Mouse (Mus musculus): Measurements from ENCODE around the gene Cpne4.

The Cpne4 gene

GRCm38 (mm10) chr9:104878558-104878957 is 331.5 kb downstream of the Cpne4 start:
- no peak for DNase-seq

DNA sequence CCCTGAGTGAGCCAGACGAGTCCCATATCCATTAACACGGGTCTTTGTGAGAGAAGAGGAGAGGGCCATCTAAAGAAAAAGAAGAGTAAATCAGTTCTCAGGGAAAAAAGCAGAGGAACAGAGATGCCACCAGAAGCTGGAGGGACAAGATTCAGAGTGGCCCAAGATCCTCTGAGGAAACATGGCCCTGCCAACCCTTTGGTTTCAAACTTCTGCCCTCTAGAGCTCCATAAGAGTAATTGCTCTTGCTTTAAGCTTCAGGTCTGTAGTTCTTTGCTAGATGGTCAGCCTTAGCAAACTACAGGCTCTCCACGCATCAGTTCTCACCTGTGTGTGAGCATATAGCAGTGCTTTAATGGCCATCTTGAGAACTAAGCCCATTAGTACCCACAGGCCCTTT is 343.4 kb downstream of the Cpne4 start:
- DNase-seq, result no peak

DNA sequence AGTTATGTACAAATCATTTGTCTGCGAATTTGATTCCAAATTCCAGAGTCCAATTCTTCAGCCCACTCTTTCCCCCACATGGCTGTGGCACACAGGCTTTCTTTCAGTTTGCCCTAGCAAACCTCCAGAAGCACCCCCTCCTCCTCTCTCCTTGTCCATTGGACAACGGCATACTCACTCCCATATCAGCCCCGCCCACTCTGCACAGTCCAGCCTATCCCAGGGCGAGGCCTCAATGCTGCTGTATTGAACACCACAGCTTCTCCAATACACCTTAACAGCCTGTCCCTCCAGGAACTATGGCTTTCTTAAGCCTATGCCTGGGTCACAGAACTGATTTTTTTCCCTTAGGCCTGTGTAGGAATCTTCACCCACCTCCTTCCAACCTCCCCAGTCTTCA is 348.3 kb downstream of the Cpne4 start:
- DNase-seq, result no peak

- DNase-seq, result no peak
Observed at GRCm38 (mm10) chr9:104901118-104901517, 354.0 kb downstream of the Cpne4 start.

- no peak for DNase-seq
Observed at GRCm38 (mm10) chr9:104901827-104902226, 354.7 kb downstream of the Cpne4 start.

GRCm38 (mm10) chr9:104912686-104913085 is 365.6 kb downstream of the Cpne4 start:
- DNase-seq, result no peak

- DNase-seq, result no peak
Observed at GRCm38 (mm10) chr9:104913327-104913726, 366.2 kb downstream of the Cpne4 start.

DNA sequence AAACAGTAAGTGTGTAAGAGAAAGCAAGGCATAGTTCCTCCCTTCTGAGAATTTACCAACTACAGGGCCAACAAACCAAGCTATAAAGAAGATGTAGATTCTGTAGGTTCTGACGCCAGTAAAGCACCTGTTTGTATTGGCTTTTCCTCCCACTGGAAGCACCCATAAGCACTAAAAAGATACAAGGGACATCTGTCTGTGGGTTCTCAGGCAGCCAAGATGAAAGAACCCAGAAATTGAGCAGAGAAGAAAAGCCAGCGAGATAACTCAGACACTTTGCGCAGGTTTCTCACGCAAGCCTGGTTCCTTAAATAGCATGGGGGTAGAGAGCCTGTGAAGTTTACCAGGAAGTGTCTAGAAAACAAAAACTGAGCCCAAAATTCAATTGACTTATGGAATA is 374.1 kb downstream of the Cpne4 start:
- no peak for DNase-seq

- DNase-seq, result no peak
Observed at GRCm38 (mm10) chr9:104922051-104922450, 375.0 kb downstream of the Cpne4 start.

DNA sequence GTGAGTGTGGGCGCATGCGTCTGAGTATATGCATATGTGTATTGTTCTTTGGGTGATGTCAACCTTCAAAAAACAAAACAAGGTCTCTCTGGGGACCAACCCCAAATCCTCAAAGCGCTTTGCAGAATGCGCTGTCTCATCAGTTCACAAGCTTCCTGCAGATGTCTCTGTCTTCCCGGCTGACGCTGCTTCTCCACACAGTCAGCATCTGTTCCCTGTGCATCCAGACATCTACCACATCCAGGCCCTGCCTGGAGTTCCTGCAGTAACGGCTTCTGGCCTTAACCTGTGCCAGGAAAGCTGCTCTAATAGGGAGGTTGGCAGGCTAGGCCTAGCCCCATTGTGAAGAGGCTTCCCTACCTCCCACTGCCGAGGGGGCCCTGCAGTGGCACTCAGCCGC is 381.7 kb downstream of the Cpne4 start:
- no peak for DNase-seq

GRCm38 (mm10) chr9:104940389-104940788 is 393.3 kb downstream of the Cpne4 start:
- no peak for DNase-seq

DNA sequence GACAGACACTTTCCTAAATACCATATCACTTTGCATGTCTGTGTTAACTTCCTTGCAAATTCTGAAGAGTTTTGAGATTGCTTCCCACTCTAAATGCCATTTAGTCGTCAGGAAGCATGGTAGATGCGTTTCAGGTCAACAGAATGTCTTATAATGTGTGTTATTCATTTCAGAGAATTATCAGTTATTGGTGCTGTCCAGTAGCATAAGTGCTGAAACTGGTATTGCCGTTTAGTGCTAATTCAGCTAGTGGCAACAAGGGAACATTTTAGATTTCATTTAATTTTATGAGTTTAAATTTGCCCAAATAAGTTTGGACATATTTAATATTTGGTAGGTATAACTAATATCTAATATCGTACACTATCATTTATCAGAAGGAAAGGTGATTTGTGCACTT is 403.5 kb downstream of the Cpne4 start:
- DNase-seq, result no peak

- DNase-seq, result no peak
Observed at GRCm38 (mm10) chr9:104952176-104952575, 405.1 kb downstream of the Cpne4 start.

GRCm38 (mm10) chr9:104972828-104973227 is 425.7 kb downstream of the Cpne4 start:
- DNase-seq, result no peak

DNA sequence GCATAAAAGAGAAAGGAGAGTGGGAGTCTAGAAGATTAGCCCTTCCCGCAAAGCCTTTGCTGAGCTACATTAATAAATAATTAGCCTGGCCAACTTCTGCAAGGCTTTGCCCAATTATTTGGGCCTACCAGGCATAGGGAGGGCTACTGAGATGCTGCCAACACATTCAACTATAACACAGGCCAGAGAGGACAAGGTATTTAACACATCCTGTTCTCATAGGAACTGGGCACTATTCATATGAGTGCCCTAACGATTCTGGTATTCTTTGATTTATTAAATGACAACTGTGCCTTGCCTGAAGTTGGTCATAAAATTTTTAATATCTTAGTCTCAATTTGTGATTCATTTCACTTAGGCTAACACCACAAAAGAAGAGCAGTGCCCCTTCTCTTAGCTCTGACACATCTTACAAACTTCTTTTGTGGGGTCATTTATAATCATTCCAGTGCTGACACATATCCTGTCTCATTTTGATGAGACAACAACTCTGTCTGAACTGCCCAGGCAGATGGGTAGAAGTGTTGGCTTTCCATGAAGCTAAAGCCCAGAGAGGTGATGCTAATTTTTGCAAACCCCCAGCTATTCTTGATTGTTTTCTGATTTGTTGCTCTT is 435.0 kb downstream of the Cpne4 start:
- DNase-seq, result no peak

- no peak for DNase-seq
Observed at GRCm38 (mm10) chr9:104998225-104998624, 451.1 kb downstream of the Cpne4 start.

- DNase-seq, result no peak
Observed at GRCm38 (mm10) chr9:105010721-105011120, 463.6 kb downstream of the Cpne4 start.

GRCm38 (mm10) chr9:105018186-105018585 is 471.1 kb downstream of the Cpne4 start:
- DNase-seq, result no peak

DNA sequence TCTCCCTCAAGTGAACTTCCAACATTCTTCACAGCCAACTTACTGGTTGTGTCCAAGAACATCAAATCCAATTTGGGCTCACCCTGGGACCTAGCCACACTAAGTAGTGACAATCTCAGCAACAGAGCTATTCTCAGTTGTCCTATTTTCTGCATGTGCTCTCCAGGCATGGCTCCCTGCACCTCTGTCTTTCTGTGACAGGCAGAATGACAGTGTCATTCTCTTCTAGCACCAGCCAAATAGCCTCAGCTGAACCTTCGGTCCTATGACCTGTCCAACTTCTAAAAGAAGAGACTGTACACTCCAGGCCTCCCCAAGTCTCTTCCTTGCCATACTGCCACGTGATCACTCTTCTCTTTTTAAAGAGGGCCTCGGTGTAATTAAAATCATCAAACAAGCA is 481.2 kb downstream of the Cpne4 start:
- no peak for DNase-seq

- no peak for DNase-seq
Observed at GRCm38 (mm10) chr9:105032572-105032971, 485.5 kb downstream of the Cpne4 start.

DNA sequence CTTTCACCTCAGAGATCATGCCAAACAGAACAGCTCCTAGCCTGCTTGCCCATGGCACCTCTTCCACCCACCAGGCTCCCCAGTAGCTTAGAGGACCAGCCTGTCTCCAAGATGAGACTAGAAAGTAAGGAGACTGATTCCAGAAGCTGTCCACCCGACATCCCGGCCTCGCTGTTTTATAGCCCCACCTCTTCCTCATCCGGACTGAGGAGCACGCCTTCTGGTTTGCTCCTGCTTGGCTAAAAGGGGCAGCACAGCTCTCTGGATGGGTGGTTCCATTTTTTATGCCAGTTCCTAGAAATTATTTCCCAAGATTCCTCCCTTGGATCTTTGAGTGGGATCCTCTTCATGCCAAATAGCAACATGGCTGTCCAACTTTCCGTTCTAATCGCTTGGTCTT is 486.6 kb downstream of the Cpne4 start:
- no peak for DNase-seq

GRCm38 (mm10) chr9:105037847-105038246 is 490.8 kb downstream of the Cpne4 start:
- no peak for DNase-seq

DNA sequence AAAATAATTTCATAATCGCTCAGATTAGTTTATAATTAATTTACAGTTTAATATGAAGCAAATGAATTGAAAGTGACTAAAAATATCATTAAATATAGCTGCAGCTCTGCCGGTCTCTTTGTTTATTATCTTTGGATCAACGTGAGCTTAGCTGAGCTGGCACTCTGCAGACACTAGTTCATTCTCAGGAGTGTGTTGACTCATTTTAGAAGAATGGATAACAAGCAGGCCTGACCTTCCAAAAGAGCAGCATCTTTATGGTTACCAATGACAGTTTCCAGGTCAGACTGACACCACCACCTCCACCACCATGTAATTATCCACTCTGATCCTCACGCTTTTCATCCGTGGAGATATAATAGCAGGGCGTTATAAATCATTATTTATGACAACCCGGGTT is 498.9 kb downstream of the Cpne4 start:
- no peak for DNase-seq

- DNase-seq, result no peak
Observed at GRCm38 (mm10) chr9:105048351-105048750, 501.3 kb downstream of the Cpne4 start.

- DNase-seq, result no peak
Observed at GRCm38 (mm10) chr9:105049636-105050035, 502.6 kb downstream of the Cpne4 start.

GRCm38 (mm10) chr9:105050257-105050656 is 503.2 kb downstream of the Cpne4 start:
- no peak for DNase-seq
